Mouse (Mus musculus): ENCODE data around the gene Ssh3. TPM values are rescaled to one million over a fixed set of nuclear protein-coding genes. Genes with fewer than 3 reads are reported as not detected.

The Ssh3 gene
- polyA plus RNA-seq, 1 experiment = 148 TPM

DNA sequence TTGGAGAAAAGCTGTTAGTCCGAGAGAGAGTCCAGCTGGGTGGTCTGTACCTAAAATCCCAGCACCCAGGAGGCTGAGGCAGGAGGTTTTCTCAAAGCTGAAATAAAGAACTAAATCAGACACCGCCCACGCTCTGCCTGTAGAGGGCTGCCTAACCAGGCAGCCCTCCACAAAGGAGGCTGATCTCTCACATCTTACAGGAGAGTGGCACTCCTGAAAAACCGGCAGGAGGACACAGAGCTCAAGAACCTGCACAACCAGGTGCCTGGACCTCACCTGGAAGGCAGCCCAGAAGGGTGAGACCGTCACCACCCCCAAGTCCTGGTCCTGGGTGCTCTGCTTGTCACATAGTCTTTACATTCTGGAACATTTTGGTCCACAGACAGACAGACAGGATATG lies 28.9 kb upstream of the Ssh3 start:
- Histone ChIP-seq H3K27ac (ENCODE audit: insufficient read depth, low read length) (no peak overlapping the region), H3K4me3 (ENCODE audit: insufficient read depth, low read length) (no peak overlapping the region), H3K4me1 (ENCODE audit: control insufficient read depth, insufficient read depth, low read length) (peaks cover 12% of the 10 kb centered on the region)
- TF ChIP-seq CTCF (IDR thresholded peaks at IDR 0.05; ENCODE audit: extremely low read depth, insufficient read depth, low read length) = no peak
- no peak for TF ChIP-seq POLR2A (IDR thresholded peaks at IDR 0.05; ENCODE audit: extremely low read depth, insufficient read depth, low read length)

DNA sequence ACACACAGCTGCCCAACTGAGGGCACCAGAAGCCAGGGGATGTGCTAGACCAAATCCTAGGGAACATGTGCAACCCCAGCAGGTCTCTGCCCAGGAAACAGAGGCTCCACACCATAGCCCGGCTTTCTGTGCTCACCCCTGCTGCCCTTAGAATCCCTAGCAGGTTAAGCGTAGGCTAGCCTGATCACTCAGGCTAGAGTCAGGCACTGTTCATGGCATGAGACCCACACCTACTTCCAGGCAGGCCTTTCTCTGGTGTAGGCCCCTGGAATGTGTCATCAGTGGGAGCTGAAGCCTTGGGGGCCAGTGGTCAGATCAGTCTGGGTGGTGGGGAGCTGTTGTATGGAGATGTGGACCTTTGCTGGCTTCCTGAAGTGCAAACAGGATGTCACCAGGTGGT lies 27.6 kb upstream of the Ssh3 start:
- no peak overlapping the region for H3K4me3 ChIP-seq (ENCODE audit: insufficient read depth, low read length)
- no peak overlapping the region for H3K27ac ChIP-seq (ENCODE audit: insufficient read depth, low read length)
- H3K4me1 ChIP-seq (ENCODE audit: control insufficient read depth, insufficient read depth, low read length) = peaks cover 9% of the 10 kb centered on the region; the same call in 1 of the 2 replicates
- TF ChIP-seq POLR2A (IDR thresholded peaks at IDR 0.05; ENCODE audit: extremely low read depth, insufficient read depth, low read length) (no peak), CTCF (IDR thresholded peaks at IDR 0.05; ENCODE audit: extremely low read depth, insufficient read depth, low read length) (no peak)

DNA sequence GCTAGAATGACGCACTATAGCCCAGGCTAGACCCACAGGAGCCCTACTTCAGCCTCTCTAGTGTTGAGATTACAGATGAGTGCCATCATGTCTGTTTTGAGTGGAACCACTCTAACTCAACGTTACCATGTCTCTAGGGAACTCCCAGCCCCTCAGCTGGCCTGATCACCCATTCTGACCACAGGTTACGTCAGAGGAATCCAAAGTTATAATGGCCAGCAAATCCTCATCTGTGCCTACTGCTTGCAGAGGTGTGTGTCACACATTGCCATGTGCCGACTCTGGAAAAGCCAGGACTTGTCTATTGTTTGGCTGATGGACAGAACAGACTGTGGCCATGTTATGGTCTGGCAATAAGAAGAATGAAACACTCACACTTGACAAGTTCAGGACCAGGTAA lies 26.4 kb upstream of the Ssh3 start:
- Histone ChIP-seq H3K4me3 (ENCODE audit: insufficient read depth, low read length) (no peak overlapping the region), H3K27ac (ENCODE audit: insufficient read depth, low read length) (no peak overlapping the region), H3K4me1 (ENCODE audit: control insufficient read depth, insufficient read depth, low read length) (peaks cover 7% of the 10 kb centered on the region; the same call in 1 of the 2 replicates)
- no peak for TF ChIP-seq CTCF (IDR thresholded peaks at IDR 0.05; ENCODE audit: extremely low read depth, insufficient read depth, low read length)
- no peak for TF ChIP-seq POLR2A (IDR thresholded peaks at IDR 0.05; ENCODE audit: extremely low read depth, insufficient read depth, low read length)

DNA sequence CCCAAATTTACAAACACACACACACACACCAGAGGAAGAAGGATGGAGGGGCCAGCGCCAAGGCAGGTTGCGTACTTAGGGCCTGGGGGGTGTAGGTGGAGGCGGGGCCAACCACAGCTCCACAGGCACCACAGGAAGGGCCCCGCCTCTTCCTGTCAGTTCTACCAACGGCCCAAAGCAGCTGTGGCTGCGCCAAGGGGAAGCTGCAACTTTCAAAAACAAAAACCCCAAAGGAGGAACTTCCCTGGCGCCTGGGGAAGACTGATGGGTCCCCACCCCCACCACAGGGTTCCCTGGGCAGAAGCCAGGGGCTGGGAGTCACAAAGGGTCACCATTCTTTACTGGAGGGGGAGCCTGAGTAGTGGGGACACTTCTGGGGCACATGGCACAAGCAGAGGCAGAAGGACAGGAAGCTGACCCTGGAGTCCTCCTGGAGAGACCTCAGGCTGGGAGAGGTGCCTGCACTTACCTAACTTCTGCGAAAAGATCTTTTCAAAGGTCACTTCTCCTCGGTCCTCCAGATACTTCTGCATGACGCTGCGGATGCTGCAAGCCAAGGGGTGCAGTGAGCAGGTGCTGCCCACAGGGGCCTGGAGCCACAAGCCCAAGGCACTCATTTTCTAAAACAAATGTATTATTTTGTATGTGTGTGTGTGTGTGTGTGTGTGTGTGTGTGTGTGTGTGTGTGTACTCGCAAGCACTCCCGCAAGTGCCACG lies 25.6 kb upstream of the Ssh3 start:
- 0 out of 2 replicates have a peak overlapping the region, but pooled peaks have one; percentile 43 for H3K27ac ChIP-seq (ENCODE audit: insufficient read depth, low read length)
- TF ChIP-seq CTCF (IDR thresholded peaks at IDR 0.05; ENCODE audit: extremely low read depth, insufficient read depth, low read length) (no peak), POLR2A (IDR thresholded peaks at IDR 0.05; ENCODE audit: extremely low read depth, insufficient read depth, low read length) (no peak)

DNA sequence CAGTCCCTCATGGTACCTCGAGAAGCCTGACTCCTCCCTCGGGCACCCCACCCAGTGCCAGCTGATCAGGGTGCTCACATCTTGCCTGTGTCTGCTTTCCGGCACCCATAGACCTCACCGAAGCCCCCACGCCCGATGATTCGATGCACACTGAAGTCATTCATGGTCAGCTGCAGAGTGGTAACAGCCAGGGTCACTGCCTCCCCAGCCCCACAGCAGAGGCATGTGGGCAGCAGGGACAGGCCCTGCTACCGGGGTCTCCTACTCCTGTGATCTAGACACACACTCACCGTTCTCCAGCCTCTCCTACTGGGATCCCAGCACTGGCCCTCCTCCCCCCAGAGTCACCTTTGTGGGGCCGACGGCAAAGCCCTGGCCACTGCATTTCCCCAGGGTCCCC lies 22.2 kb upstream of the Ssh3 start:
- no peak overlapping the region for H3K4me3 ChIP-seq (ENCODE audit: insufficient read depth, low read length)
- no peak overlapping the region for H3K27ac ChIP-seq (ENCODE audit: insufficient read depth, low read length)
- H3K4me1 ChIP-seq (ENCODE audit: control insufficient read depth, insufficient read depth, low read length) = no peaks in the 10 kb centered on the region
- TF ChIP-seq CTCF (IDR thresholded peaks at IDR 0.05; ENCODE audit: extremely low read depth, insufficient read depth, low read length) = no peak
- TF ChIP-seq POLR2A (IDR thresholded peaks at IDR 0.05; ENCODE audit: extremely low read depth, insufficient read depth, low read length) = no peak

More for the DNA sequence above, 25.6 kb upstream of the Ssh3 start:
- Histone ChIP-seq H3K4me1 (ENCODE audit: control insufficient read depth, insufficient read depth, low read length) (peaks cover 2% of the 10 kb centered on the region; the same call in 1 of the 2 replicates), H3K4me3 (ENCODE audit: insufficient read depth, low read length) (no peak overlapping the region)

DNA sequence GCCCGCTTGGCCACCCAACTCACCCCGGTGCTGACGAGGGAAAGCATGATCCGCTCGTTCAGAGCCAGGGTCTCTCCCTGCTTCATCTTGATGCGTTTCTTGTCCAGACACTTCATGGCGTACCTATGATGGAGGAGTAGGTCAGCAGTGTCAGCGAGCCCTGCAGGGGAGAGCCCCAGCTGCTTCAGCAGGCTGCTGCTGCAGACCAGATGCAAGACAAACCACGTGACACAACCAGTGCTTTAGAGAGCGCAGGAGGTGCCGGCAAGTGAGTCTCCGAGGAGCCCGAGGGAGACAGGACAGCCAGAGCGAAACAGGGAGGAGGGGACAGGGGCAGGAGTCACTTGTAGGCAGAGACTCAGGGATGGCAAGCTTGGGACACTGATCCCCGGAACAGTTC lies 21.8 kb upstream of the Ssh3 start:
- H3K4me3 ChIP-seq (ENCODE audit: insufficient read depth, low read length) = no peak overlapping the region
- no peaks in the 10 kb centered on the region for H3K4me1 ChIP-seq (ENCODE audit: control insufficient read depth, insufficient read depth, low read length)

DNA sequence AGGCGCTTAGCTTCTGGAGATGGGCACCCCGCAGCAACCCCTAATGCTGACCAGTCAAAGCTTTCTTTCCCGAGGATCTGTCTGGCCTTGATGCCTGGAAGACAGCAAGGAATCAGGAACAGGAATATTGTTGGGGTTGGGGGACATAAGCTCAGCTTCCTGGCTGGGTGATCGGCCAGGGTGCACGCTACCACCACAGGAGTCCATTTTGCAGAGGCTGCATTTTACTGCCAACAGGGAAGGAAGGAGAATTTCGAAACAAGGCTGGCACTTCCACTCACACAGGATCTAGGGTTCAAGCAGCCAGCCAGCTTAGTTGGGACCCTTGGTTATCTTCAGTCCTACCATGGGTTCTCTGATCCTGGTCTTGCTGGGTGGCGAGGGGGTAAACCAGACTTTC lies 14.7 kb upstream of the Ssh3 start:
- Histone ChIP-seq H3K4me3 (ENCODE audit: insufficient read depth, low read length) (peak overlapping the region; percentile 53), H3K4me1 (ENCODE audit: control insufficient read depth, insufficient read depth, low read length) (0 out of 2 replicates have a peak, but pooled peaks cover 3% of the 10 kb centered on the region), H3K27ac (ENCODE audit: insufficient read depth, low read length) (peak overlapping the region; percentile 51; the same call in 1 of the 2 replicates)
- no peak for TF ChIP-seq CTCF (IDR thresholded peaks at IDR 0.05; ENCODE audit: extremely low read depth, insufficient read depth, low read length)
- no peak for TF ChIP-seq POLR2A (IDR thresholded peaks at IDR 0.05; ENCODE audit: extremely low read depth, insufficient read depth, low read length)

More for the DNA sequence above, 21.8 kb upstream of the Ssh3 start:
- TF ChIP-seq POLR2A (IDR thresholded peaks at IDR 0.05; ENCODE audit: extremely low read depth, insufficient read depth, low read length) (no peak), CTCF (IDR thresholded peaks at IDR 0.05; ENCODE audit: extremely low read depth, insufficient read depth, low read length) (no peak)
- no peak overlapping the region for H3K27ac ChIP-seq (ENCODE audit: insufficient read depth, low read length)

DNA sequence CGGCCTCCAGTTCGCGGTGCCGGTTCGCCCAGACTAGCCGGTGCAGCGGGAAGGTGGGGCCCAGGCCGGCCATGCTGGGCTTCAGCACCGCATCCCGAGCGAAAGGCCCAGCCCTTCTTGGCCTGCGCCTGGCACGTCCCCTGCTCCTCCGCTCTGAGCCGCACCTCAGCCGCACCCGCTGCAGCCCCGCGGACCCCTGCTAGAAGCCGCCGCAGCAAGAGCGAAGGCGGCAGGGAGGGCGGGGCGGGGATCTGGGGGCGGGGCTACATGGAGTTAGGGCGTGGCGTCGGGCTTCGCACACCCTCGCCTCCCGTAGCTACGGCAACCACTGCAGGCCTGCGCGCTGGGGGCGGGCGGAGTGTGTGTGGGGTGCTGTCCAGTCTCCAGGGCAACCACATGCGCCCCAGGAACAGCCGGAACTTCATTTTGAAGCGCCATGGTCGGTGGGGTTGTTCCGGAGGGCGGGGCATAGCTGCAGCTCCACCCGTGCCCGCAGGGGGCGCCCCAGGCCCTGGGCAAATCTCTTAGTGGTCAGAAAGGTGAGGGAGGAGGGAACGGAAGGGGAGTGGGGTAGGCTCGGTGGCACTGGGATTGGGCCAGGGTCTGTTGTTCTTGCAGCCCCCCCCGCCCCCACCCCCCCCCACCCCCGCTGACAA lies 14.0 kb upstream of the Ssh3 start, which contains the start of gene Ankrd13d:
Gene Ankrd13d, minus strand, starts transcription at position 240 of the 656 bp plus-strand sequence.
- peak within 1 kb of the TSS; percentile 51; the same call in 1 of the 2 replicates for H3K27ac ChIP-seq (ENCODE audit: insufficient read depth, low read length)
- peak within 1 kb of the TSS; percentile 53 for H3K4me3 ChIP-seq (ENCODE audit: insufficient read depth, low read length)
- TF ChIP-seq POLR2A (IDR thresholded peaks at IDR 0.05; ENCODE audit: extremely low read depth, insufficient read depth, low read length) = peak; percentile 37; the same call in 1 of the 2 replicates
- TF ChIP-seq CTCF (IDR thresholded peaks at IDR 0.05; ENCODE audit: extremely low read depth, insufficient read depth, low read length) = peak; percentile 52
- H3K4me1 ChIP-seq (ENCODE audit: control insufficient read depth, insufficient read depth, low read length) = 0 out of 2 replicates have a peak, but pooled peaks cover 3% of the 10 kb centered on the region

DNA sequence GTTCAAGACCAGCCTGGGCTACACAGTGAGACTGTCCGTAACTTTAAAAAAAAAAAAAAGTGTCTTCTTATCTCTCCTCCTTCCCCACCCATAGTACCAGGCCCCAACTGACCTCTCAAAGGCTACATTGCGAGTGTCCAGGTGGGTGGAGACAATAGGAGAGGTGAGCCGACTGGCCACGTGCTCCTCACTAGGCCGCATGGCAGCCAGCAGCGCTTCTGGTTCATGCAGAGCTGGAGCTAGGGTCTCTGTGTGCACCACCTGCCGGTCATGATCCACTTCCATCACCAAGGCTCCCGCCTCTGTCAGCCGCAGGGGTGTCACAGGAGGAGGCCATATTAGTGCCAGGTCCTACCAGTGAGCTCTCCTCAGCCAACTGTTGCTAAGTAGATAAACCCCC lies 11.4 kb upstream of the Ssh3 start:
- Histone ChIP-seq H3K4me3 (ENCODE audit: insufficient read depth, low read length) (no peak overlapping the region), H3K27ac (ENCODE audit: insufficient read depth, low read length) (no peak overlapping the region), H3K4me1 (ENCODE audit: control insufficient read depth, insufficient read depth, low read length) (peaks cover 3% of the 10 kb centered on the region; the same call in 1 of the 2 replicates)
- no peak for TF ChIP-seq POLR2A (IDR thresholded peaks at IDR 0.05; ENCODE audit: extremely low read depth, insufficient read depth, low read length)
- no peak for TF ChIP-seq CTCF (IDR thresholded peaks at IDR 0.05; ENCODE audit: extremely low read depth, insufficient read depth, low read length)

All from cortical plate, adult 2 months (tissue).